Mouse (Mus musculus) limb, embryonic 11.5 days (tissue): Measurements from ENCODE around the gene Gm49373. TPM values are rescaled to one million over a fixed set of nuclear protein-coding genes. Genes with fewer than 3 reads are reported as not detected.
A peak's percentile ranks its signal among the peaks of the same experiment; 100 is the strongest.

Experiments used
- ATAC-seq: fragments of 200-750 bp; cut with Nextera tagmentation; 2 replicates; pipeline ENCODE4 v1.8.0; 2017; ENCODE audit warnings: low read depth; ENCODE audit not compliant: insufficient number of reproducible peaks, low FRiP score, low TSS enrichment
- DNase-seq: peaks from one replicate; pipeline ENCODE4 v3.0.0-alpha.2; 2015; ENCODE audit warnings: low spot score
- H3K27ac ChIP-seq: fragments of 300-500 bp; sonication (generic); replicated peaks from 2 replicates; pipeline ENCODE4 v1.5.1; 2014; ENCODE audit warnings: low read depth, mild to moderate bottlenecking, low read length
- H3K27me3 ChIP-seq: fragments of 300-500 bp; sonication (generic); 2 replicates; pipeline ENCODE4 v1.6.1; 2014; ENCODE audit warnings: mild to moderate bottlenecking, low read length, mixed read lengths; ENCODE audit not compliant: control insufficient read depth, insufficient read depth
- H3K36me3 ChIP-seq: fragments of 300-500 bp; sonication (generic); 2 replicates; pipeline ENCODE4 v1.6.1; 2014; ENCODE audit warnings: mild to moderate bottlenecking, low read length, moderate library complexity, mixed read lengths; ENCODE audit not compliant: control insufficient read depth, insufficient read depth
- H3K4me1 ChIP-seq: fragments of 300-500 bp; sonication (generic); 2 replicates; pipeline ENCODE4 v1.6.1; 2014; ENCODE audit warnings: low read length, mixed read lengths; ENCODE audit not compliant: control insufficient read depth, insufficient read depth
- H3K4me2 ChIP-seq: fragments of 300-500 bp; sonication (generic); 2 replicates; pipeline ENCODE4 v1.6.1; 2014; ENCODE audit warnings: low read depth, mild to moderate bottlenecking, moderate library complexity; ENCODE audit not compliant: severe bottlenecking
- H3K4me3 ChIP-seq: fragments of 300-500 bp; sonication (generic); 2 replicates; pipeline ENCODE4 v1.5.1; 2014; ENCODE audit warnings: low read depth, low read length
- H3K9ac ChIP-seq: fragments of 300-500 bp; sonication (generic); 2 replicates; pipeline ENCODE4 v1.6.1; 2014; ENCODE audit warnings: mild to moderate bottlenecking, low read length
- H3K9me3 ChIP-seq: fragments of 300-500 bp; sonication (generic); 2 replicates; pipeline ENCODE4 v1.6.1; 2016; ENCODE audit warnings: low read length; ENCODE audit not compliant: control insufficient read depth
- WGBS: fragments of 180-500 bp; shearing (Covaris S2); extraction: QIAGEN DNeasy Blood & Tissue Kit; methylation state at CpG from one replicate; pipeline ENCODE4 v1.1.7; 2014; 5-methylcytosine and 5-hydroxymethylcytosine counted together
- polyA plus RNA-seq: library from polyadenylated mRNA; unstranded; fragments of >200 nt; fragmentation: Nextera tagmentation; extraction: Ambion mirVana; gene quantifications from 2 replicates; pipeline ENCODE4 v1.2.1, GENCODE M21; 2014

Gm49373 gene
- polyA plus RNA-seq, 1 experiment from 2014 or later: 0.27 TPM

DNA sequence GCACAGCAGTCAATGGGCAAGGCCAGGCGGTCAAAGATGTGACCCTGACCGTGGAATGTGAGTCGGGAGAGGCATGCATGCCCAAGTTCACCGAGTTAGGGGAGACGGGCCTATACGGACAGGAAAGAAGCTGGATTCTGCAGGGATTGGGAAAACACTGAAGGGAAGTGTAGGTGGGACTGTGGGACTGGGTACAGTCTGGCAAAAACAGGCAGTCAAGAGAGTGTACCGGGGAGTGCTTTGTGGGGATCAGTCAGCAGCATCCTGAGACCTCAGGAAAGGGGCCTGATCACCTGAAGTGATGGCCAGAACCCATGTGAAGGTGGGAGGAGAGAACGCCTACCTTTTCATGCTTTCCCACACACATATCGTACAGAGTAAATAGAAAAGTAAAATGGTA lies 37.3 kb downstream of the Gm49373 start:
- ATAC-seq (no peak), DNase-seq (no peak)
- Histone ChIP-seq H3K4me2 (no peak overlapping the region), H3K27ac (no peak overlapping the region), H3K4me1 (peaks cover 27% of the 10 kb centered on the region), H3K9me3 (no peaks in the 10 kb centered on the region), H3K36me3 (no peaks in the 10 kb centered on the region), H3K4me3 (no peak overlapping the region), H3K27me3 (peaks cover 84% of the 10 kb centered on the region), H3K9ac (no peak overlapping the region)
- WGBS: 21% methylated on average over 9 of the region's 9 CpGs

DNA sequence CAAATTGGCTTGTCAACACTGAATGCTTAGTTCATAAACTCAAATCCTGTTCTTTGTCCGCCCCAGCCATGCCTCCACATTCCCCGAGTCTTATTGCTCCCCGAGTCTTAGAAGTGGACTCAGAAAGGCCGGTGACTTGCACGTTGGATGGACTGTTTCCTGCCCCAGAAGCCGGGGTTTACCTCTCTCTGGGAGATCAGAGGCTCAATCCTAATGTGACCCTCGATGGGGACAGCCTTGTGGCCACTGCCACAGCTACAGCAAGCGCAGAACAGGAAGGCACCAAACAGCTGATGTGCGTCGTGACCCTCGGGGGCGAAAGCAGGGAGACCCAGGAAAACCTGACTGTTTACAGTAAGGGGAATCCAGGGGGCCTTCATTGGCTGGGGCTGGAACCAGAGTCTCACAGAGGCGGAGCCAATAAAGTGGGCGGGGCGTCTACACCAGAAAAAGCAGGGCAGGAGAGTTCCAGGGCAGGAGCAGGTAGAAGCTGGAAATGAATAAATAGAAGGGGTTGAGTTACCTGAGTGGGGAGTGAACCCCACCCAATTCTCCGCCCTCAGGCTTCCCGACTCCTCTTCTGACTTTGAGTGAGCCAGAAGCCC lies 38.3 kb downstream of the Gm49373 start:
- H3K4me2 ChIP-seq: no peak overlapping the region
- H3K9ac ChIP-seq: no peak overlapping the region
- no peak overlapping the region for H3K4me3 ChIP-seq
- WGBS: 4% methylated on average over 17 of the region's 17 CpGs
- no peak overlapping the region for H3K27ac ChIP-seq
- H3K9me3 ChIP-seq: no peaks in the 10 kb centered on the region
- no peaks in the 10 kb centered on the region for H3K36me3 ChIP-seq
- H3K27me3 ChIP-seq: peaks cover 89% of the 10 kb centered on the region
- peak; percentile 65 for DNase-seq
- ATAC-seq: no peak
- H3K4me1 ChIP-seq: peaks cover 31% of the 10 kb centered on the region

DNA sequence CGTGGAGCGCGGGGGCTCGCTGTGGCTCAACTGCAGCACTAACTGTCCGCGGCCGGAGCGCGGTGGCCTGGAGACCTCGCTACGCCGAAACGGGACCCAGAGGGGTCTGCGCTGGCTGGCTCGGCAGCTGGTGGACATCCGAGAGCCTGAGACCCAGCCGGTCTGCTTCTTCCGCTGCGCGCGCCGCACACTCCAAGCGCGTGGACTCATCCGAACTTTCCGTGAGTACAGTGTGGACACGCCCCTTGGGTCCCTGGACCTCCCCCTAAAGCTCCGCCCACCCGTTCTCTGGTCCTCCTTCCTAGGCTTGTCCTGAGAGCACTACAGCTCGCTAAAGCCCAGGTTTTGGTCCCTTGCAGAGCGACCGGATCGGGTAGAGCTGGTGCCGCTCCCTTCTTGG lies 39.8 kb downstream of the Gm49373 start:
- WGBS: under 1% methylated on average over 31 of the region's 34 CpGs
- H3K9me3 ChIP-seq: no peaks in the 10 kb centered on the region
- H3K4me2 ChIP-seq: peak overlapping the region; percentile 76
- peak overlapping the region; percentile 38 for H3K4me3 ChIP-seq
- peaks cover 88% of the 10 kb centered on the region for H3K27me3 ChIP-seq
- ATAC-seq: peak; percentile 42
- H3K27ac ChIP-seq: no peak overlapping the region
- H3K36me3 ChIP-seq: no peaks in the 10 kb centered on the region
- peak overlapping the region; percentile 30 for H3K9ac ChIP-seq
- peaks cover 32% of the 10 kb centered on the region for H3K4me1 ChIP-seq
- DNase-seq: peak; percentile 86

DNA sequence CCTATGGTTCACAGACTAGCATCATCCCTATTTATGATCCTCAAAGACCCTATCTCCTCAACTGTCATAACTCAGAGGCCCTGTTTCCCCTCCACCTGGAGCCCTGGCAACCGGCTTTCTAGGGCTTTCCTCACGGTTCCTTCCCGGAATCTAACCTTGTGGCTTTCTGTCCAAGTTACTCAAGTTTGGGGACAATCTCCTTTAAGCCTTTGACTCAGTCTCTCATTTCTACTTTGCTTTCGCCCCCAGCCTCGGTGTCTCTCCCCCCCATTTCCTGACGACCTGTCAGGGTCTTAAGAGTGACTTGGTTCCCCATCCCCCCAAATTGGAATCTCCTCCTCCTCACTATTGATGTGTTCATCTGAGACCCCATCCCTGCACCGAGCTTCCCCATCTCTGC lies 40.4 kb downstream of the Gm49373 start:
- peak overlapping the region; percentile 79 for H3K4me2 ChIP-seq
- 4% methylated on average over 7 of the region's 7 CpGs for WGBS

DNA sequence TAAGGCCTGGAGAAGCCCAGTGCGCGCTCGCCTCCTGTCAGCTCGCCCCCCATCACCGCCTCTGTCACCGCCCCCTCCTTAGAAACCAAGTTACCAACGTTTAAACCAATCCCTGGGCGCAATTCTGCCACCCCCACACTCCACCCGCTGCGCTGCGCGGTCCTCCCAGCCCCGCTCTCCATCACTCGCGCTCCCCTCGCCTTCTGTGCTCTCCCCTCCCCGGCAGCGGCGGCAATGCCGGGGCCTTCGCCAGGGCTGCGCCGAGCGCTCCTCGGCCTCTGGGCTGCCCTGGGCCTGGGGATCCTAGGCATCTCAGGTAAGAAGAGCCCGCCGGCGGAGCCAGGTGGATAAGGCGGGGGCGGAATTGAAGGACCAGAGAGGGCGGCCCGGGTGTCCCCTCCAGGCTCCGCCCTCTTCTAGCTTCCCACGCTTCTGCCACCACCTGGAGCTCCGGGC lies 41.0 kb downstream of the Gm49373 start, which contains the start of gene Icam5:
Icam5 (plus strand) TSS at position 178 of the 456 bp plus-strand sequence.
- Histone ChIP-seq H3K4me1 (peaks cover 27% of the 10 kb centered on the region), H3K27me3 (peaks cover 76% of the 10 kb centered on the region), H3K27ac (no peak within 1 kb of the TSS), H3K9ac (peak within 1 kb of the TSS; percentile 9; the same call in 1 of the 2 replicates), H3K9me3 (no peaks in the 10 kb centered on the region), H3K36me3 (no peaks in the 10 kb centered on the region), H3K4me3 (peak within 1 kb of the TSS; percentile 38), H3K4me2 (peak within 1 kb of the TSS; percentile 79)
- peak; percentile 48 for DNase-seq
- WGBS: under 1% methylated on average over 35 of the region's 35 CpGs
- no peak for ATAC-seq

More for the DNA sequence above, 40.4 kb downstream of the Gm49373 start:
- peak overlapping the region; percentile 38 for H3K4me3 ChIP-seq
- DNase-seq: no peak
- H3K27me3 ChIP-seq: peaks cover 81% of the 10 kb centered on the region
- H3K36me3 ChIP-seq: no peaks in the 10 kb centered on the region
- H3K9ac ChIP-seq: no peak overlapping the region
- no peak for ATAC-seq
- peaks cover 30% of the 10 kb centered on the region for H3K4me1 ChIP-seq
- H3K9me3 ChIP-seq: no peaks in the 10 kb centered on the region
- no peak overlapping the region for H3K27ac ChIP-seq

DNA sequence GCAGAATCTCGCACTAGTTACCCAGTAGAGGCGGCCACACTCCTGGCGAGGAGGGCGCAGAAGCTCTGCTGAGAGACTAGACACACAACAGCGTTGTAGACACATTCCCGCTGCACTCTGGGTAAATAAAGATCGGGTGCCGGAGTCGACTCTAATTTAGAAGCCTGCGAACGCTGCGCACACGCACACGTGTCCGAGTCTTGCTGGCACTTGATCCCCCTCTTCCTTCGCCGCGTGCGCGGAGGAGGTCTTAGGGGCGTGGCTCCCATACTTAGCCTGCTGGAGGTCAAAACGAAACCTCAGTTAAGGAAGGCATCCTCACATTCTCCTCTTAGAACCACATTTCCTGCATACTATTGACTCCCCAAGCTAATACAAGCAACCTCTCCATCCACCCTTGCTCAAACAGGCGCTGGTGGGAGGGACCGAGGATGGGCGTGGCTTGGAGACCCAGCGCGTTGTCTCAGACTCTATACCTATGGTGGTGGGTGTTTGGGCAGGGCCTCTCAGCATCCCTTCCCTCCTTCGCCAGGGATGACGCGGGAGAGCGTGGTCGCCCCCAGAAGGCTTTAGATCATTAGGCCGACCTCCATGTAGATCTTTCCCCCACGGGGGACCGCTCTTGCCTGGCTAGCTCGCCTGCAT lies 41.5 kb downstream of the Gm49373 start:
- Histone ChIP-seq H3K27ac (no peak overlapping the region), H3K4me2 (peak overlapping the region; percentile 79), H3K9ac (no peak overlapping the region), H3K9me3 (no peaks in the 10 kb centered on the region), H3K36me3 (no peaks in the 10 kb centered on the region), H3K27me3 (peaks cover 70% of the 10 kb centered on the region), H3K4me3 (peak overlapping the region; percentile 33), H3K4me1 (peaks cover 24% of the 10 kb centered on the region)
- DNase-seq: peak; percentile 74
- under 1% methylated on average over 36 of the region's 36 CpGs for WGBS
- ATAC-seq: peak; percentile 41; the same call in 1 of the 2 replicates

DNA sequence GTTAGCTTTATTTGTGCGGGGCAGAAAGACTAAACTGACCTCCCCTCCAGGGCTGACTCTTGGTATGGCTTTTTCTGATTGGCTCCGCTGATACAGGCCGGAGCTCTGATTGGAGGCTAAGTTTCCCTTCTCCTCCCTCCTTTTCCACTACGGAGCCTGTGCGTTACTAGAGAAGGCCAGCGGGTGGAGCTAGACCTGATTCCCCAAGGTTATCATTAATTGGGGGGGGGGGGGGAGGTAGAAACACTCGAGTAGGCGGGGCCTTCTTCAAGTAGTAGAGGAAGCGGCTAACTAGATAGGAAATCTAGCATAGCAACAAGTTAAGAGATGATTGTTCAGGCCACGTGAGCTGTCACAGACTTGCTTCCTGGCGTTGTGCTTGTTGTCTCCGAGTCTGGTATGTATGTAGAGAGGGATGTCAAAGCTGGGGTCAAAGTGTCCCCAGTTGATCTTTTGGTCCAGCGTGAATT lies 42.1 kb downstream of the Gm49373 start:
- WGBS: 1% methylated on average over 13 of the region's 13 CpGs
- no peak overlapping the region for H3K9ac ChIP-seq

DNA sequence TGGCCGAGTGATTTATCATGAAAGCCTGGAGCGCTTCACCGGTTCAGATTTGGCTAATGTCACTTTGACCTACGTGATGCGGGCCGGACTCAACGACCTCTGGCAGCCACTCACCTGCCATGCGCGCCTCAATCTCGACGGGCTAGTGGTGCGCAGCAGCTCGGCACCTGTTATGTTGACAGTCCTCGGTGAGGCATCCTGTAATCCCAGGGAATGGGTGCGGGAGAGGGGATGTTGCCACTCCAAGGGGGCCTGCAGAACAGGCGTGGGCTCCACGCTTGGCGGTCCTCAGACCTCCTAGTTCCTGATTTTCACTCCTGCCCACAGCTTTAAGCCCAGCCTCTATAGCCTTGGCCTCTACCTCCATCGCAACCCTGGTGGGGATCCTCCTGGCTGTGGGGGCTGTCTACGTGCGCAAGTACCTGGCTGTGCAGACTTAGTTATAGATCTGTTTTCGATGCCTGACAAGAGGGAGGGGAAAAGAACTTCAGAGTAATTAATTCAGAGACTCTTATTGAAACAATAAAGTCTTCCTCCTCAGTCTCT lies 42.8 kb downstream of the Gm49373 start:
- Histone ChIP-seq H3K27me3 (peaks cover 60% of the 10 kb centered on the region), H3K4me1 (peaks cover 24% of the 10 kb centered on the region), H3K4me2 (peak overlapping the region; percentile 79; the same call in 1 of the 2 replicates), H3K4me3 (no peak overlapping the region), H3K9ac (no peak overlapping the region), H3K36me3 (no peaks in the 10 kb centered on the region), H3K9me3 (no peaks in the 10 kb centered on the region), H3K27ac (no peak overlapping the region)
- 19% methylated on average over 22 of the region's 22 CpGs for WGBS
- ATAC-seq (no peak), DNase-seq (no peak)

More for the DNA sequence above, 42.1 kb downstream of the Gm49373 start:
- H3K4me3 ChIP-seq: peak overlapping the region; percentile 33
- H3K4me1 ChIP-seq: peaks cover 24% of the 10 kb centered on the region
- no peaks in the 10 kb centered on the region for H3K36me3 ChIP-seq
- H3K9me3 ChIP-seq: no peaks in the 10 kb centered on the region
- peak; percentile 45; the same call in 1 of the 2 replicates for ATAC-seq
- no peak overlapping the region for H3K27ac ChIP-seq
- DNase-seq: peak; percentile 84
- H3K4me2 ChIP-seq: peak overlapping the region; percentile 79
- H3K27me3 ChIP-seq: peaks cover 65% of the 10 kb centered on the region
